Mouse (Mus musculus) regulatory T cell (primary cell): Measurements from ENCODE around the gene Ppp1r12a.

Source experiments
- in situ Hi-C: fragments of 300-600 bp; cut with MboI, MseI; formaldehyde crosslinking; loops from one replicate; pipeline ENCODE4 v1.15.1; 2025; ENCODE audit warnings: high pct_unique_total_duplicates

Gene Ppp1r12a

DNA sequence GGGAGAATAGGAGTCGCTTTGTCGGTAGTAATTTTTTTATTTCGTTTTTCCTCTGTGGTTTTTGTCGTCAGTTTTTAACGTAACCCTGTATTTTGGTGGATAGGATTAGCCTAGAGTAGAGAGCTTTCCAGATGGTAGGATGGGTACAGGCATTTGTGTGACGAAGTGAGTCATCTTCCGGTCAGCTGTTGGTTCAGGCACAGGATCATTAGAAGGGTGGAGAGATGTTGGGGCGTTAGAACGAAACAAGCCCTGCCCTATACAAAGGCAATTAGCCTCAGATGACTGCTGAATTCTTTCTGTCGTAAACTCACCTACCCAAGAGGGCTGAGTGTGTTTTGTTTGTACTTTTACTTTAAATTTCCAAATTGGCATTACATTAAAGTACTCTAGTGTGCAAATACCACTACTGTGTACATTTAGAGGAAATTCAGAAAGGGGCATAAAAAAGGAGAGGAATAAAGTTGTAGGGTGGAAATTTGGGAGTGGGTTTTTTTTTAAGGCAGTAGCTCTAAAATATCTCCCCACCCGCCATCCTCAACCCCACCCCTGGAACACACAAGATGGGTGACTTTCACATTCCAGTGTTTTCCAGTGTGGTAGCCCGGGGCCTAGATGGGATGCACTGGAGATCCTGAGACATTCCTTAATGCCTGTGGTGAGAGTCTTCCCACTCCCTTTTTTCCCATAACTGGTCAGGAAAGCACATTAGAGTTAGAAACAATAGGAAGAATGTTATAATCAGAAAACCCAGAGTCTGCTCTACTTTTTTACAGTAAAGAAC, 129.9 kb downstream of the Ppp1r12a start:
- in situ Hi-C loops = no loop called here

DNA sequence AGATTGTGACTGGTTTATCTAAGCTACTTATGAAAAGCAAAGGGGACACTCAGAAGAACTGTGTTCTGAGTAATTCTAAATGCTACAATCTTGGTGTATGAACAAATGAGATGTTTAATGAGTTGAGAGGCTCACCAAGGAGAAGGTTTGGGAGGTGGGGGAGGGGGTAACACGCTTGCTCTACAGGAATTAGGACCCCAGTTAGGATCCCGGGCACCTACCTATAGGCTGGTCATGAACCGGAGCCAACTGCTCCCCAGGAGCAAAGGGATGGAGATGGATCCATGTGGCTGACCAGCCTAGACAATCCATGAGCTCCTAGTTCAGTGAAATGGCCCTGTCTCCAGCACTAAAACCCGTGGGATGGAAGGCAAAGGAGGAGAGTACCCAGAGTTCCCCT, 130.7 kb downstream of the Ppp1r12a start:
- in situ Hi-C loops = no loop called here

DNA sequence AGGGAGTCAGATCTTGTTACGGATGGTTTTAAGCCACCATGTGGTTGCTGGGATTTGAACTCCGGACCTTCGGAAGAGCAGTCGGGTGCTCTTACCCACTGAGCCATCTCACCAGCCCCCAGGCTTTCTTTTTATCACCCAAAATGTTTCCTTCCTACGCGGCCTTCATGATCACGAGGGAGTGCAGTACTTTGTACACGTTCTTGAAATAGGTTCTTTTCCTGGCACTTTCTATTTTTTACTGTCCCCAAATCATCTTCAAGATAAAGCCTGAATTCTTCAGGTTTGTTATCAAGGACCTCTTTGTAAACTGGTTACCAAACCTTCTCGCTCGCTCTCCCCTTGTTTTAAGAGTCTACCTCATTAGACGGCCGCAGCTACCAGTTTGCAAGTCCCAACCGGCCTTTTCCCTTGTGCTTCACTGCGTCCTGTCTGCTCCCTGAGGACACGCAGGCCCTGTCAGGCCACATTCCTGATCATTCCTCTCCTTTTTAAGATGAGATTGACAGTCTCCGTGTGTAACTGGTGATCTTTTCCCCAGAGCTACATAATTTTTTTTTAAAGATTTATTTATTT, 131.7 kb downstream of the Ppp1r12a start:
- in situ Hi-C loops = no loop called here

DNA sequence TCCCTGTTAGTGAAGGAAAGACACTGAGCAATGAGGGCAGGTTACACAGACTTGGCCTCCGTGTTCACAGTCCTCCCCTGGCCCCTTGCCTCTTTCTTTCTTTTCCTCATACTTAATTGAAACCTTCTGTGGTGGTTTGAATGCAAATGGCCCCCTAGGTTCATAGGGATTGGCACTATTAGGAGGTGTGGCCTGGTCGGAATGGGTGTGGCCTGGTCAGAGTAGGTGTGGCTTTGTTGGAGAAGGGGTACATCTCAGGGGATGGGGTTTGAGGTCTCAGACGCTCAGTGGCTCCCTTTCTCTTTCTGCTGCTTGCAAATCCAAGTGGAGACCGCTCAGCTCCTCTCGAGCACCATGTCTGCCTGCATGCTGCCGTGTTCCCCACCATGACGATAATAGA, 132.8 kb downstream of the Ppp1r12a start:
- in situ Hi-C loops = loop anchor here (5.0 kb wide), 1 partner anchor 153 kb away; no protein-coding TSS in a partner anchor

DNA sequence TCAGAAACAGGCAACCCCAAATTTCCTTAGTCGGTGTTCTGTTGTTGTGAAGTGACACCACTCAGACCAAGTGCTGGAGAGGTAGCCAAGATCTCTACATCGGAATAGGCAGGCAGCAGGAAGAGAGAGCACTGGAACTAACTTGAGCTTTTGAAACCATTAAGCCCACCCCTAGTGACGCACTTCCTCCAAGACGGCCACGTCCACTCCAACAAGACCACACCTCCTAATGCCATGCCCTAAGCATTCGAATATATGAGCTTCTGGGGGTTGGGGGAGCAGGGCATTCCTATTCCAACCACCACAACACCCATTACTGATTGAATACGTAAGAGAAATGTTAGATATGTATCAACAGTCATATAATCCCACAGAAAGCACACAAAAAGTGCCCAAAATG, 134.5 kb downstream of the Ppp1r12a start:
- in situ Hi-C loops = loop anchor here (5.0 kb wide), 1 partner anchor 151 kb away; no protein-coding TSS in a partner anchor

DNA sequence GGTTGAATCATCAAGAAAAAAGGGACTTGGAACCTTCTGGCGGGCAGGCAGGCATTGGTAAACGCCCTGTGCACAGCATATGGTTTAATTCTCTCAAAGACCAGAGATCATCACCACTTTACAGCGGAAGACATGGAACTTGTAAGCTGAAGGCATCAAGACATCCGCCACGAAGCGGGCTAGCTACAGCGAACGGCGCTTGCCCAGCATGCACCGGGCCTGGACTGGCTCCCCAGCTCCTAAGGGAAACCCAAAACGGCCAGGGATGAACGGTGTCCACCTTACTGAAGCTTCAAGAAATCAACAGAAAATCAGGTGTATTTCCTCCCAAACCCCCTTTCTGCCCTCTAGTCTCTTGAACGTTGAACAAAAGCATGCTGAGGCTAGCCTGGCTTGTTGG, 136.3 kb downstream of the Ppp1r12a start:
- in situ Hi-C loops = loop anchor here (5.0 kb wide), 1 partner anchor 149 kb away; no protein-coding TSS in a partner anchor

DNA sequence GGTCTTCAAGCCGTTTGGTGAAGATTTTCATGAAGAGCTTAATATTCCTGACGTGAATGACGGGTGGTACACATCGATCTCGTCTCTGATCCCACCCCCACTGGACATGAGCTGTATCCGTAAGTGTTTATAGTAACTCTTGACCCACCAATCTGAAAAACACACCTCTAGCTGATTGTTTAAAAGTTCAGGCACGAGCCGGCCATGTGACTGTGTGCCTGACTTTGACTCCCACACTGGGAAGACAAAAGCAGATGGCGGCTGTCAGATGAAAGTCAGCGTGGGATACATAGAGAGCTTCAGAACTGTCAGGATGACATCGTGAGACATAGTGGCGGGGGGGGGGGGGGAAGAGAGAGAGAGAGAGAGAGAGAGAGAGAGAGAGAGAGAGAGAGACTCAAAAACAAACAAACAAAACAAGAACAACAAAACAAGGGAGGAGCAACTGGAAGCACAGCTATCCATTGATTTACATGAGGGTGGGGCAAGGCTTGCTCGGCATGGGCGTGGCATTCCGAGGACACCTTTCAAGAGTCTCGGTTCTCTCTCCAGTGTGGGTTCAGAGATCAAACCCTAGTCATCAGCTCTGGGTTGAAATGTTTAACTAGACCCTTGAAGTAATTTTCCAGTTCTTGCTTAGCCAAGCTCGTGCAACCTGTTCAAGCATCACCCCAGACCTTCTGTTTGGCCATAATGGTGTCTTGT, 137.0 kb downstream of the Ppp1r12a start:
- in situ Hi-C loops = loop anchor here (5.0 kb wide), 1 partner anchor 148 kb away; no protein-coding TSS in a partner anchor

DNA sequence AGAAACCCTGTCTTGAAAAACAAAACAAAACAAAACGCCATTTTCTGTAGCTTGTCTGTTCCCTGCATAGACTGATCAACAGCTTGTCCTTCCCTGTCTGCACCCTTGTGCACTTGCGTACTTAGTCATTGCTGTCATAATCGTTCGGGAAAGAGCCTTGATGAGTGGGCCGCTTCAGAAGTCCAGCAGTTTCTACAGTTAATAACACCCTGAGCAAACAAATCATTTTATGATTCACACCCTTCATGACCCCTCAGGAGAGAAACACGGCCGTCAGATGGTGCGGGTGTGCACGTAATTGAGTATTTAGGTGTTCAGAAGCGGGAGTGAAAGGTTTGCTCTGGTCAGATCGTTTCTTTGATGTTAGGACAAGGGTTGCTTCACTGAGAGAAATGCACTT, 137.8 kb downstream of the Ppp1r12a start:
- in situ Hi-C loops = loop anchor here (5.0 kb wide), 1 partner anchor 147 kb away; no protein-coding TSS in a partner anchor

DNA sequence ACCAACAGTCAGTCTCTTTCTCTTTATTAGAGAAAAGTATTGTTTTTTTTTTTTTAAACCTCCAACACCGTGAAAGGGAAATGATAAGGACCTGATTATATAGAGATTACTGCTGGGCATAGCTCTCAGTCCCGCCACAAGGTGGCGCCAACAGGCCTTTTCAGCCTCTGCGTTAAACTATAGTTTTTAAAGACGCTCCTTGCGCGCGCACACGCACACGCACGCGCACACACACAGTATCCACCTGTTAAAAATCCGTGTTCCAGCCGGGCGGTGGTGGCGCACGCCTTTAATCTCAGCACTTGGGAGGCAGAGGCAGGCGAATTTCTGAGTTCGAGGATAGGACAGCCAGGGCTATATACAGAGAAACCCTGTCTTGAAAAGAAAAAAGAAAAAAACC, 138.8 kb downstream of the Ppp1r12a start:
- in situ Hi-C loops = no loop called here

DNA sequence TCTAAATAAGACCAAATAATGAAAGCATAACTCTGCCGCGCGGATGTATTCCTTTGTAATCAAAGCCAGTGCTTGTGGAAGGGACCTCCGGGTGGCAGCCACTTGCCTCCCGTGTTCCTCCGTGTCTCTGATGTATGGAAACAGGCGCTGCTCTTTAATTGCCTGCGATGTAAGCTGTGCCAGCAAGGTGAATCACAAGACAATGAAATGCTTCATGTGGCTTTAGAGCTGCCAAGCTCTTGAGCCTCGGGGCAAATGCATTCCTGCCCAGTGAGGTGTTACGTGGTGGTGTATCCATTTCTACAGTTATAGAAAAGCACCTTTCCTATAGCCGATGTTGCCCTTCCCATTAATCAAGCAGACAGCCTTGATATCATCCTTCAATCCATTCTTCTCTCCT, 145.8 kb downstream of the Ppp1r12a start:
- in situ Hi-C loops = no loop called here

DNA sequence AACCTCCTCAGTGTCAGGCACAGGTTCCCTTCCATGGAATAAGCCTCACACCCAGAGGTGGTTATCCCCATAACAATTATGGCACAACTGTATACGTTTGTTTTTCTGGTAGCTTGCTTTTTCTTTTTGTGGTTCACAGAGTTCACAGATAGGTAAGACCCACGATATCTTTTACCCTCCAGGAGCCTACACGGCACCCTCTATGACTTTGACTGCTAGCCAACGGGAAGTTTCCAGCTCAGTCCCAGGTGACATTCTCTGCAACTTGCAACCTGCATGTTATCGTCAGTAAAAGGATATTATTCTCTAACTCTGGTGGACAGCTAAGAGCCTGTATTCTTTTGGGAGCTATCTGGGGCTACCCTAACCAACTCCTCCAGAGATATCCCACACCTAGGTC, 148.2 kb downstream of the Ppp1r12a start:
- in situ Hi-C loops = no loop called here

DNA sequence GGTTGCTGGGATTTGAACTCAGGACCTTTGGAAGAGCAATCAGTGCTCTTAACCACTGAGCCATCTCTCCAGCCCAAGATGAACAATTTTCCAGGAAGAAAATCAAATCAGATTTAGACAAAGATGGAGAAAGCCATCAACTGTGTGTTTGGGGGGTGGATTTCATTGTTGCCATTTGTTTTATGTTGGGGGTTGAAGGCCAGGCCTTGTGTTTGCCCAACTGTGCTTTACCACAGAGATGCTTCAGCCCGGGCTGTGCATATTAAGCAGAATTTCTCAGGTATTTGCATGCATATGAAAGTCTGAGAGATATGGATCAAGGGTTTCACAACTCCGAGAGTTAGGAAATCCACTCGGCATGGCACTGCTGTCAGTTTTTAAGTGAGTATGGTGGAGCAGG, 149.4 kb downstream of the Ppp1r12a start:
- in situ Hi-C loops = no loop called here

DNA sequence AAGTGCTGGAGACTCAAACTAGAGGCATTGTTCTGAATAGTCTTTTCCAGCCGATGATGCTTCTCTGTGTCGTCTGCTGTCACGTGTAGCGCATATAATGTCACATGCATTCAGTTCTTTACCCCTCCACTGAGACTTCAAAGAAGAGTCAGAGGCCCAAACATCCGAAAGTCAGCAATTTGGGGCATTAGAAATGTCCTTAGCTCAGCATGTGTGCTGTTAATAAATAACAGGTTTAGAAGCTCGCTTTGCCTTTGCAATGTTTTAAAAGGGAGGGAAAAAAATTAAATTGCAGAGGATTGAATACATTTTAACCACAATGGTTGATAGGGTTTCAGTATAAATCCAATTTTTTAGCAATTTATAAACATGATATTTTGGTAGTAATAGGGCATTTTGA, 151.9 kb downstream of the Ppp1r12a start:
- in situ Hi-C loops = no loop called here

DNA sequence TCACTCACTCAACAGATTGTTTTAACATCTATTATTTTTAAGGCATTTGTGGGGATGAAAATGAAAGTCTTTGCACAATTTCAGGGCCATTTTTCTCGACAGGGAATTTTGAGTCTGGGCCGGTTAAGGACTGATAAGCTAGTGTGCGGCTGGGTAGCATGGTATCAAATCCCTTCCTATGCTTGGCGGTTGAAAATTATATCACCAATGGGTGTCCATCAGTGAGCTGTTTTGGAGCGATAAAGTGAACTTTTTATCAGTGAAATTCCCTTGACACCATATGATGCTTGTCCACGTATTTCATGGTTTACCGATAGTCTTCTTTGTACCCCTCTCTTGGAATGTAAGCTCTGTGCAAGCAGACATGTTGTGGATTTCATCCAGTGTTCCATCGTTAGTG, 152.4 kb downstream of the Ppp1r12a start:
- in situ Hi-C loops = no loop called here

DNA sequence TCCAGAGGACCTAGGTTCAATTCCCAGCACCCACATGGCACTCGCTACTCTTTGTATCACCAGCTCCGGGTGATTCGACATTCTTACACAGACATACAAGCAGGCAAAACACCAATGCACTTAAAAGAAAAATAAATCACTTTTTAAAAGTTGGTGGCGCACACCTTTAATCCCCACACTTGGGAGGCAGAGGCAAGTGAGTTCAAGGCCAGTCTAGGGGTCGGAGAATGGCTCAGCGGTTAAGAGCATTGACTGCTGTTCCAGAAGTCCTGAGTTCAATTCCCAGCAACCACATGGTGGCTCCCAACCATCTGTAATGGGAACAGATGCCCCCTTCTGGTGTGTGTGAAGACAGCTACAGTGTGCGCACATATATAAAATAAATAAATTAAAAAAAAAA, 153.2 kb downstream of the Ppp1r12a start:
- in situ Hi-C loops = no loop called here

DNA sequence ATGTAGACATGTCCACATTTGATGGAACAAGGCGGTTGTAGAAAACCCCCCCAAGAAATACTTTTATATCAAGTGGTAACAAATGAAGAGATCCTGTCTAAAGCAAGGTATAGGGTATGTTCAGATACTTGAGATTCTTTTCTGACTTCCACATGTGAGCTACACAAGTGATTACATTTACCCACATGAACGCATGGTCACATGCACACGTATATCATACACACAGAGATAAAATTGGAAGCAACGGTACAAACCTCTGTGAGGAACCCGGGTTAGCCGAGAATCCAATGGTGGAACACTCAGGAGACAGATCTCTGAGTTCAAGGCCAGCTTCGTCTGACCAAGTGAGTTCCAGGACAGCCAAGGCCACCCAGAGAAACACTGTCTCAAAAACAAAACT, 166.4 kb downstream of the Ppp1r12a start:
- in situ Hi-C loops = no loop called here

DNA sequence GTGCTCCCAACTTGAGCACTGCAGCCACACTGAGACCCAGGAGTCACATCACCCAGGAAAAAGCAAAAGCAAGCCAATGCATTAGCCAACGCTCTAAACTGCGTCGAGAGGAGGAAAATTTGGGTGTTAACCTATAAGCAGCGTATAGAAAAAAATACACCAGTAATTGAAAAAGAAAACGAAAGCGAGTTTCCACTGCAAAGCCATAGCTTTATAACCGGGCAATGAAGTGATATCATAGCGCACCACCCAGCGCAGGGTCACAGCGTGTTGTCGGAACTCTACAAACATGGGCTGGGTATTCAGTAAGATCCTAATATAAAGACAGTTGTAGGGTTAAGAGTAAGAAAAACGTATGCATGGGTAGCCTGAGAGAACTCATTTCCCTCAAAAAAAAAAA, 167.0 kb downstream of the Ppp1r12a start:
- in situ Hi-C loops = no loop called here

DNA sequence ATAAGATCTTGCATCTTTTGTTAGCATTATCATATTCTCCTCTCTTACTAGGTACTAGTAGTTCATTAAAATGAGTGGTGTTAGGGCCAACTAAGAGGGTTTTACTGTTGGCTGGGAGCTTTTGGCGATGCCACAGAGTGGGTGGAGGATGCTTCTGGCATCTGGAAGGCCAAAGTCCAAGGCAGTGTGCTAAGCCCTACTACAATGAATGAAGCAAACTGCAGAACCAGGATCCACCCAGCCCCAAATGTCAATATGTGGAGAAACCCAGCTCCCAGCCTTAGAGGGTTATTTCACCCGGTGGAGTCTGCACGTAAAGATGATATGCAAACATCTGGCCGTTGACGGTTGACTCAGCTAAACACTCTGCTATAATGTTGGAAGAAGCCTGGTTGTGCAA, 167.8 kb downstream of the Ppp1r12a start:
- in situ Hi-C loops = no loop called here

DNA sequence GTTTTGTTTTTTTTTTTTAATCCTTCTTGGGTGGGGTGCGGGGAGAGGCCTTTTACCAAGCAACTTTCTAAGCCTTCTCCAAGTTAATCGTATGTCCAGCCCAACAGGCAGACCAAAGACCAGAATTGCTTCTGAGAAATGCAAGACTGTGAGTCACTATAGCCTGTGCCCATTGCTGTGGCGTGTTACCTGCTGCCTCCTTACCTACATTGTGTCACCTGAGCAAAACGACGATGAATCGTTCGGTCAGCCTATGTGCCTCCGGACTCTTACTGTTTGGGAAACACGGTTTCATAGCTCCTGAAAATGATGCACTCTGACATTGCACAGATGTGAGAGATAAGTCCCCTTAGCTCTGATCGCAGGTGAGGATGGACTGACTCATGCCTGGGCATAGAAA, 169.0 kb downstream of the Ppp1r12a start:
- in situ Hi-C loops = no loop called here

DNA sequence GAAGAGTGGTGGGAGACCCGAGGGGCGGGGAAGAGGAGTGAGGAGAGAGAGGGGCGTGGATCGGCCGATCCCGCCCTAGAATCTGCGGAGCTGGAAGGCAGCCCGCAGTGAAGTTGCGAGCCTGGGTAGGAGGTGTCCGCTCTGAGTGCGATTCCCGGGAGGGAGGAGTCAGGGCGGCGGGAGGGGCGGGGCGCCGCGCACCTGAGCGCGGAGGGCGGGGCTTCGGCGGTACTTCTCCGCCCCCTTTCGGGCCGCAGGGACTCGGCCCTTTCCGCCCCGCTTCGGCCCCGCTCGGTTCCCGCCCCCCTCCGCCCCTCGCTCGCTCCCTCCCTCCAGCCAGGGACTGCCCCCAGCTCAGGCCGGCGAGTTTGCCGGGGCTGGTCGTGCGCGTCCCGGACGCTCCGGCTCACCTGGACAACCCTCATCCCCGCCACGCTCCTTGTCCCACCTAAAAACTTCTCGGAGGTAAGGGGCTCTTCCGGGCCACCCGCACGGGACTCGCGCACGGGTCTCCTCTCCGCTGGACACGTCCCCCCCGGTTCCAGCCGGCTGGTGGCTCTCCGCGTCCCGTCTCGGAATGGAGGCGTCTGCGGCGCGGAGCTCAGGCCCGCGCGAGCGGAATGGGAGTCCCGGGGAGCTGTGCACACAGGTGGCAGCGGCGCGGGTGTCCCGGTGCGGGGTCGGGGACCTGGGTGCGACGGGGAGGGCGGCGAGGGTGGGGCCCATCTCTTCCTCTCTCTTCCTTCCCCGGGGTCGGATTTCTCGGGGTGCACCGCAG, 170.0 kb downstream of the Ppp1r12a start, which contains the start of gene Pawr:
Pawr (plus strand) TSS at position 338 of the 778 bp plus-strand sequence.
- in situ Hi-C loops = no loop called here
